In genomic region chr5:148387820-148388219, GRCm38 (mm10) we compare ENCODE assay signal across 11 mouse cellular contexts. TPM values are rescaled to one million over a fixed set of nuclear protein-coding genes. Genes with fewer than 3 reads are reported as not detected.
DNase-seq lines count a peak whose midpoint lies in the region; ATAC-seq and TF ChIP-seq lines count a peak whose summit lies in the region.
"Had no signal": no experiment of that assay in that cellular context is flagged by ENCODE, and none has a peak within 500 bp of the region (broad histone marks: within the 10 kb centered on the region; RNA-seq: fewer than 3 reads in every experiment).

No protein-coding gene starts in this region.

- no peak for ATAC-seq in hindbrain, postnatal 0 days
- ATAC-seq in hindbrain, embryonic 11.5 days (ENCODE audit: low FRiP score), result no peak
- ATAC-seq in erythroid progenitor cell, adult 5-6 weeks (replicated peaks; ENCODE audit: low FRiP score, poor library complexity, severe bottlenecking), result no peak
- ATAC-seq: forebrain, embryonic 13.5 days had no signal

- no peak overlapping the region for H3K4me3 ChIP-seq in hindbrain, postnatal 0 days (ENCODE audit: low read length)
- H3K4me3 ChIP-seq in hindbrain, embryonic 11.5 days (ENCODE audit: low read depth, low read length), result no peak overlapping the region
- no peak overlapping the region for H3K4me3 ChIP-seq in thymus, adult 2 months (ENCODE audit: control insufficient read depth, insufficient read depth, low read length)
- H3K4me3 ChIP-seq: forebrain, embryonic 13.5 days; liver, embryonic 15.5 days had no signal

- H3K27me3 ChIP-seq in hindbrain, postnatal 0 days (ENCODE audit: insufficient read depth, low read length), result no peaks in the 10 kb centered on the region
- H3K27me3 ChIP-seq in hindbrain, embryonic 11.5 days (ENCODE audit: control insufficient read depth, insufficient read depth, low read length), result no peaks in the 10 kb centered on the region
- no peaks in the 10 kb centered on the region for H3K27me3 ChIP-seq in thymus, adult 2 months (ENCODE audit: control insufficient read depth, insufficient read depth, low read length)
- H3K27me3 ChIP-seq: forebrain, embryonic 13.5 days; liver, embryonic 15.5 days had no signal

- 94% methylated on average over 2 of the region's 2 CpGs for WGBS in hindbrain, postnatal 0 days
- WGBS in hindbrain, embryonic 11.5 days, result 93% methylated on average over 2 of the region's 2 CpGs
- 77% methylated on average over 2 of the region's 2 CpGs for WGBS in thymus, adult 2 months

- no peaks in the 10 kb centered on the region for H3K36me3 ChIP-seq in hindbrain, postnatal 0 days (ENCODE audit: insufficient read depth, low read length)
- H3K36me3 ChIP-seq in hindbrain, embryonic 11.5 days (ENCODE audit: control insufficient read depth, insufficient read depth, low read length), result no peaks in the 10 kb centered on the region
- no peaks in the 10 kb centered on the region for H3K36me3 ChIP-seq in thymus, adult 2 months (ENCODE audit: control insufficient read depth, insufficient read depth, low read length)

- DNase-seq in hindbrain, postnatal 0 days (ENCODE audit: low spot score), result no peak
- DNase-seq in hindbrain, embryonic 11.5 days (ENCODE audit: low spot score), result no peak
- DNase-seq in thymus, adult 2 months, result peak; percentile 36
- no peak for DNase-seq in thymus, postnatal 10 days (ENCODE audit: low spot score in 2 of 2)
- peak; percentile 58 for DNase-seq in induced T-regulatory cell, adult 2 months (ENCODE audit: low read depth)
- peak; percentile 36 for DNase-seq in thymus, postnatal 4 days
- no peak for DNase-seq in left cerebral cortex, postnatal 10 days (ENCODE audit: extremely low spot score in 1 of 2, low spot score in 2 of 2)
- DNase-seq: layer of hippocampus, adult 9-11 months had no signal

- H3K9ac ChIP-seq in hindbrain, postnatal 0 days (replicated peaks; ENCODE audit: low read length), result no peak overlapping the region
- H3K9ac ChIP-seq in hindbrain, embryonic 11.5 days (ENCODE audit: low read depth, low read length), result no peak overlapping the region
- H3K9ac ChIP-seq: forebrain, embryonic 13.5 days; liver, embryonic 15.5 days had no signal

- H3K27ac ChIP-seq in hindbrain, postnatal 0 days, result no peak overlapping the region
- H3K27ac ChIP-seq in hindbrain, embryonic 11.5 days (ENCODE audit: low read depth, low read length), result no peak overlapping the region
- H3K27ac ChIP-seq in thymus, adult 2 months (ENCODE audit: control insufficient read depth, insufficient read depth, low read length), result peak overlapping the region; percentile 37; the same call in 1 of the 2 replicates
- H3K27ac ChIP-seq: forebrain, embryonic 13.5 days had no signal

- H3K4me2 ChIP-seq in hindbrain, postnatal 0 days (ENCODE audit: low read depth, low read length), result no peak overlapping the region
- no peak overlapping the region for H3K4me2 ChIP-seq in hindbrain, embryonic 11.5 days (replicated peaks; ENCODE audit: low read depth, low read length)
- H3K4me2 ChIP-seq: forebrain, embryonic 13.5 days had no signal

- intact Hi-C loops in left cerebral cortex, postnatal 10 days (cut with DNase I), result no loop called here

- H3K4me1 ChIP-seq in hindbrain, postnatal 0 days (ENCODE audit: insufficient read depth, low read length), result peaks cover 7% of the 10 kb centered on the region; the same call in 1 of the 2 replicates
- H3K4me1 ChIP-seq in hindbrain, embryonic 11.5 days (replicated peaks; ENCODE audit: control insufficient read depth, insufficient read depth, low read length), result no peaks in the 10 kb centered on the region
- H3K4me1 ChIP-seq in thymus, adult 2 months (replicated peaks; ENCODE audit: control insufficient read depth, insufficient read depth, low read length), result peaks cover 9% of the 10 kb centered on the region

- TF ChIP-seq POLR2A in thymus, adult 2 months (IDR thresholded peaks at IDR 0.05; ENCODE audit: control insufficient read depth, extremely low read depth, insufficient read depth, low read length, poor library complexity), result no peak

- H3K9me3 ChIP-seq in hindbrain, postnatal 0 days (ENCODE audit: low read length), result no peaks in the 10 kb centered on the region
- no peaks in the 10 kb centered on the region for H3K9me3 ChIP-seq in hindbrain, embryonic 11.5 days (ENCODE audit: control insufficient read depth, low read length)
- H3K9me3 ChIP-seq: forebrain, embryonic 13.5 days; liver, embryonic 15.5 days had no signal

- peak; percentile 39 for TF ChIP-seq CTCF in hindbrain, postnatal 0 days (IDR thresholded peaks at IDR 0.05; ENCODE audit: low read depth)
- peak; percentile 66; the same call in 1 of the 2 replicates for TF ChIP-seq CTCF in thymus, adult 2 months (IDR thresholded peaks at IDR 0.05; ENCODE audit: borderline replicate concordance, control insufficient read depth, extremely low read depth, insufficient read depth, low read length, poor library complexity)

RNA-seq across cellular contexts. Expression of gene Slc7a1, which starts 11.9 kb away (rescaled TPM):
- total RNA-seq in hindbrain, postnatal 0 days (2014; rRNA removed), result 58.5 and 71.1 TPM in 2 replicates
- polyA plus RNA-seq in hindbrain, postnatal 0 days (2015; fragmentation: Nextera tagmentation; extraction: Ambion mirVana), result 35.3 and 42.3 TPM in 2 replicates
- polyA plus RNA-seq in hindbrain, embryonic 11.5 days (2014; fragmentation: Nextera tagmentation; extraction: Ambion mirVana), result 16.9 and 20.9 TPM in 2 replicates
- polyA plus RNA-seq in thymus, adult 2 months (2012; rRNA removed), result 12.8 and 17.2 TPM in 2 replicates
- 10 to 100 TPM; 70.9 to 74.5 TPM for total RNA-seq in left cerebral cortex, postnatal 10 days (2021)
- 72.5 and 73.9 TPM in 2 replicates for total RNA-seq in erythroid progenitor cell, adult 5-6 weeks (2015; ENCODE audit: low replicate concordance)
- total RNA-seq in erythroid progenitor cell, adult 5-6 weeks (2017; ENCODE audit: low replicate concordance), result 50.8 and 66.6 TPM in 2 replicates

Comparison
In these comparisons a context has a peak if more than half of its experiments do, and no peak if none do; other contexts are left out.
1. DNase-seq: peak in thymus, adult 2 months (single experiment), induced T-regulatory cell, adult 2 months (single experiment) and thymus, postnatal 4 days (single experiment); none in hindbrain, postnatal 0 days (single experiment), hindbrain, embryonic 11.5 days (single experiment), thymus, postnatal 10 days (0 of 2) and left cerebral cortex, postnatal 10 days (0 of 2).